Mouse (Mus musculus) cortical plate, adult 2 months (tissue): ENCODE data around the gene Ntsr2.

ENCODE experiments used
- CTCF ChIP-seq: fragments of 200-500 bp; IDR thresholded peaks from 2 replicates; pipeline ENCODE4 v1.5.1; 2011; ENCODE audit warnings: mild to moderate bottlenecking, control low read depth, low read length; ENCODE audit not compliant: insufficient read depth; ENCODE audit errors: extremely low read depth
- POLR2A ChIP-seq: fragments of 200-500 bp; IDR thresholded peaks from 2 replicates; pipeline ENCODE4 v1.6.1; 2011; ENCODE audit warnings: mild to moderate bottlenecking, low read length, control low read depth; ENCODE audit not compliant: insufficient read depth; ENCODE audit errors: extremely low read depth

DNA sequence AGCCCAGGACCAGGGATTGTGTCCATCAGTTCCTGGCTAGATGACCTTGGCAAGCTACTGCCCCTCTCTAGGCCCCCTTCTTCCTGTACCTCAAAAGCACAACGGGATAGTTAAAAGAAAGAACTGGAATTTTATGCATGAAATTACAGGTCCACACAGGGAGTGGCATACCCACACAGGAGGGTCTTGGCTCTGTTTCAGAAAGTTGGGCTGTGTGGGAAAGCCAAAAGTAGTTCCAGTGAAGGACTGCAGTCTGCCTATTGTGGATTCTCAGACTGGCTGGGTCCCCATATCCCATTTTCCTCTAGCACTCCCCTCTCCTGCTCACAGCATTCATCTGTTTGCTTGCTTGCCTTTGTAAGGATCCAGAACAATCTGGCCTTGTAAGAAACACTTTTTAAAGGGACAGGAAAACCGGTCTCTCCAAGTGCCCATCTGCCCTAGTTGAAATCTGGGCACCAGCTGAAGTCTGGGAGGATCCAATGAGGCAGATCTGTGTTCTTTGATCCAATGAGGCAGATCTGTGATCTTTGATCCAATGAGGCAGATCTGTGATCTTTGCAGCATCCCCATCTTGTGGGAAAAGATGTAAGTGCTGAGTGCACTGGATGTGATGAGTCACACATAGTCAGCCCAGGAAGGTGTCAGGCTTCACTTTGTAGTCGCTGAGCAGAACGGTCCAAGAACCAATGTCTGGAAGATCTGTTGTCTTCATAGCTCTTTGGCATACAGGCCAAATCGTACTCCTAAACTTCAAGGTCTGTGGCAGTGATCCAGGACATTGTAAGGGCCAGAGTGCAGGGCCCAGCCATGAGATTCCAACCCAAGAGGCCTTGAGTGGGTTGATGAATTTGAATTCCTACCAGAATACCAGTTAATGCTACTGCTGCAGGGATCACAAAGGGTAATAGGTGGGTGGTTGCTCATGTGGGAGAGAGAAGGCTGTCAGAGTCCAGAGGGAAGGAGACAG, 4.0 kb downstream of the Ntsr2 start:
- TF ChIP-seq CTCF (no peak), POLR2A (no peak)
